Mouse (Mus musculus) layer of hippocampus, adult 9-11 months (tissue): ENCODE measurements around the gene Atp2b4.
A peak's percentile ranks its signal among the peaks of the same experiment; 100 is the strongest.

ENCODE experiments used
- DNase-seq: peaks from one replicate; pipeline ENCODE4 v3.0.0; 2022

The Atp2b4 gene

DNA sequence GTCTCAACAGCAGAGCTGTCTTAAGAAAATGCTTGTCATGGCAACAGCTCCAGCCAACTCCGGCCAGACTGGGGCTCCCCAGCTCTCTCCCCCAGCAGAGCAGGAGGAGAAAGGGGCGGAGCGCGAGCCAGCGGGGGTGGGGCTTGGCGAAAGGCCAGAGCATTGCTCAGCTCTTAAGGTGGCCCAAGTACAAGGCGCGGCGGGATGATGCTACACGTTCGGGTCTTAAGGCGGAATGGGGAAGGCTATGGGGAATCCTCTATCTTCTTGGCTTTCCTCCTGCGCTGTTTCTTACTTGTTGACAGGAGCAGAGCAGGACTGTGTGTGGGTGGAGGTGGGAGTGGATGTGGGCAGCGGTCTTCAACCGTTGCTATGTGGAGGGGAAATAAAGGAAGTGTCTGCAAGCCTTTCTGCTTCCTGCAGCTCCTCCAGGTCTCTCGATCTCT is at the start of gene Atp2b4:
Atp2b4 (minus strand) TSS at position 94 of the 446 bp plus-strand sequence.
- DNase-seq: peak; percentile 92

- no peak for DNase-seq
These were observed 43.9 kb upstream of the Atp2b4 start for GRCm38 (mm10) chr1:133844734-133845133.

DNA sequence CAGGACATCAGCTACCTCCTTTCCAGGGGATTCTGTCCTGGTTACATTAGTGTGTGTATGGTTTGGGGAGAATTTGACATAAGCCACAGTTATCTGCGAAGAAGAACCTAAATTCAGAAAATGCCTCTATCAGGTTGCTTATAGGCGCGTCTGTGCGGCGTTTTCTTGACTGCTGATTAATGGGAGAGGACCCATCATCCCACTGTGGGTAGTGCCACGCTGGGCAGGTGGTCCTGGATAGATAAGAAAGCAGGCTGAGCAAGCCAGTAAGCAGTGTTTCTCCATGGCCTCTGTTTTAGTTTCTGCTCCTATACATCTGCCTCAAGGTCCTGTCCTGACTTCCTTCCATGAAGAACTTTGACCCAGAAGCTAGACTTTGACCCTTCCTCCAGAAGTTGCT is 43.1 kb upstream of the Atp2b4 start:
- no peak for DNase-seq

DNA sequence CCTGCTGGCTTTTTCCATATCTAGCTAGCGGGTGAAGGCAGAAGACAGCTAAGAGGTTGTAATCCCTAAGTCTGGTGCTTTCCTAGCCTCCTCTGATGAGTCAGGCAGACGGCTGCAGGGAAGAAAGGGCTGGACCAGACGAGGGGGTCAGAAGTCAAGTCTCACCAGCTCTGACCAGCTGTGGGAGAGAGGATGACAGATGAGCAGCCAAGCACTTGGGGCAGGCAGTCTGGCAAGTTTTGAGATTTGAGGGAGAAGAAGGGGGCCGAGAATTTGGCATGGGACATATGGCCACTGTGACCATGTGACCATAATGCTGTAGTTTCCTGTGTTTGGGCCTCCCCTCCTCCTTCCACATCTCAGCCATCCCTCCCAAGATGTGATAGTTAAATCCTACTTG is 42.5 kb upstream of the Atp2b4 start:
- no peak for DNase-seq

GRCm38 (mm10) chr1:133842074-133842725 is 41.4 kb upstream of the Atp2b4 start:
- DNase-seq: peak; percentile 82

GRCm38 (mm10) chr1:133841171-133841926 is 40.5 kb upstream of the Atp2b4 start:
- no peak for DNase-seq

DNA sequence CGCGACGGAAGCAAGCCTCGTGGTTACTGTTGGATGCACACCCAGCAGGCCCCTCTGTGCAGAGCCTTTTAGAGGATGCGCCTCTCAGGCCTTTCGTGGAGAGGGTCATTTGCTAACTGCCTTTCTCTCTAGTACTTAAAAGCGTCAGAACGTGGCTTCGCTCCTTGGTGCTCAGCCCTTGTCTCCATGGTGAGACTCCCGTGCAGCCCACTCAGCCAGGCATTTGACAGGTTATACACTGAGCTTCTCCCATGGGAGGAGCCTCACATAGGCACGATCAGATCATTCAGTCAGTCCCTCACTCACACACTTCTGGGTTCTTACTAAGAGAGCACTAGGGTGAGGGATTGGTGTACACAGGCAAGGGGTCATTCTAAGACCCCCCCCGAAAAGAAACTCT is 39.7 kb upstream of the Atp2b4 start:
- no peak for DNase-seq

- peak; percentile 16 for DNase-seq
These were observed 33.5 kb upstream of the Atp2b4 start for GRCm38 (mm10) chr1:133834309-133834708.

- no peak for DNase-seq
These were observed 31.9 kb upstream of the Atp2b4 start for GRCm38 (mm10) chr1:133832781-133833180.

- no peak for DNase-seq
These were observed 25.4 kb upstream of the Atp2b4 start for GRCm38 (mm10) chr1:133826193-133826592.

GRCm38 (mm10) chr1:133825543-133825942 is 24.7 kb upstream of the Atp2b4 start:
- DNase-seq: no peak

DNA sequence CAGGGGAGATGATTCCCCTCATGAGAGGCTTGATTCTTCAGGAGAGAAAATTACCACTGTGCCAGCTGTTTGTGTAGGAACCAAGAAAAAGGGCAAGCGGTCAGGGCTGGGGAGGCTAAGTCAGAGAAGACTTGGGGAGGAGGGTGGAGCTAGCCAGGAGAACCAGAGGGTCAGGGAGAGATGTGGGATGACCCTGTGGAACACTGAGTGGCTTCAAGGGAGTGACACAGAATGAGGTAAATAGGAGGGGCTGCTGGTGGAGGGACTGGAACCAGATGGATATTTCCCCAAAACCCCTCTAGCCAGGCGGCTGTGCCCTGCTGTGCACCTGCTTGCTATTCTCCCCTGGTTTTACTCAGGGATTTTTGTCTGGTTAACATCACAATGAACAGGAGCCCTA is 24.3 kb upstream of the Atp2b4 start:
- no peak for DNase-seq

DNA sequence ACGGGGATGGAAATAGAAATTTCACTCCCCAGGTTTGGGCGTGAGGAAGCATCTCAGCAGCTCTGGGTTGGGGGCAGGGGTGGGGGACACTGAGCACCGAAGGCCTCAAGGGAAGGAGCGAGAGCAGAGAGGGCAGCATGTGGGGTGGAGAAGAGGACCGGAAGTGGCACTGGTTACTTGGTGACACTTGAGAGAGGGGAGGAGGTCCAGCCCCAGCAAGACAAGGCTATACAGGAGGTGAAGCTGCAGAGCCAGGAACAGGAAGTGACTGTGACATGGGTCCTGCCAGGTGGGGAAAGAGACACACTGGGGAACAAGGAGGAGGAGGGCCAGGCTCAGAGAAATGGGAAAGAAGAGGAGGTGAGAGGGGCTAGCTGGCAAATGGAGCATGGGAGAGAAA is 20.3 kb upstream of the Atp2b4 start:
- no peak for DNase-seq

GRCm38 (mm10) chr1:133820100-133820499 is 19.3 kb upstream of the Atp2b4 start:
- no peak for DNase-seq

DNA sequence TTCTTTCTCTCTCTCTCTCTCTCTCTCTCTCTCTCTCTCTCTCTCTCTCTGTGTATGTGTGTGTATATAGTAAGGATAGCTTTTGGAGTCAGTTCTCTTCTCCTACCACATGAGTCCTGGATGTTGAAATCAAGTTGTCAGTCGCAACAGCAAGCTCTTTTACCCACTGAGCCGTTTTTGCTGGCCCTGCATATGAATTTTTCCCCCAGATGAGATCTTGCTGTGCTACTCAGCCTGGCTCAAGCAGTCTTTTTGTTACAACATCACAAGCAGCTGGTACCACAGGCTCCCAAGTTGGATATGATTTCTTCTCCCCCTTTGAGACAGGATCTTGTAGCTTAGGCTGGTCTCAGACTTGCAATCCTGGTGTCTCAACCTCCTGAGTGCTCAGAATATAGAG is 17.7 kb upstream of the Atp2b4 start:
- DNase-seq: no peak

GRCm38 (mm10) chr1:133815747-133816491 is 15.1 kb upstream of the Atp2b4 start:
- DNase-seq: no peak

GRCm38 (mm10) chr1:133809376-133809775 is 8.5 kb upstream of the Atp2b4 start:
- no peak for DNase-seq

DNA sequence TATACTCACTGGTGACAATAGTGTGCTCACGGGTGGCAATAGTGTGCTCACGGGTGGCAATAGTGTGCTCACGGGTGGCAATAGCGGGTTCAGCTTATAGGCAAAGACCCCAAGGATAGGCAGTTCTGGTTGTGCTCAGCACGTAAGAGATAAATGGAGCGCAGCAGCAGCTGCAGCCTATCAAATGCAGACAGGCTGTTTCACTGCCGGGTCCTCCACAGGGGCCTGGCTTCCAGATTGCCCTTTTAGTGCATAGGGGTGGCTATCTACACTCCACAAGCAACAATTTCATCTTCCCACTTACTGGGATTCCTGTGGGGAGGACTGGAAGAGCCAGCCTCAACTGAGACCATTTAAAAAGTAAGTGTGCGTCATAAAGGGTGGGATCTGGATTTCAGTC is 7.2 kb upstream of the Atp2b4 start:
- no peak for DNase-seq

- no peak for DNase-seq
These were observed 902 bp upstream of the Atp2b4 start for GRCm38 (mm10) chr1:133801743-133802142.

GRCm38 (mm10) chr1:133800512-133800911 is 329 bp downstream of the Atp2b4 start:
- no peak for DNase-seq

DNA sequence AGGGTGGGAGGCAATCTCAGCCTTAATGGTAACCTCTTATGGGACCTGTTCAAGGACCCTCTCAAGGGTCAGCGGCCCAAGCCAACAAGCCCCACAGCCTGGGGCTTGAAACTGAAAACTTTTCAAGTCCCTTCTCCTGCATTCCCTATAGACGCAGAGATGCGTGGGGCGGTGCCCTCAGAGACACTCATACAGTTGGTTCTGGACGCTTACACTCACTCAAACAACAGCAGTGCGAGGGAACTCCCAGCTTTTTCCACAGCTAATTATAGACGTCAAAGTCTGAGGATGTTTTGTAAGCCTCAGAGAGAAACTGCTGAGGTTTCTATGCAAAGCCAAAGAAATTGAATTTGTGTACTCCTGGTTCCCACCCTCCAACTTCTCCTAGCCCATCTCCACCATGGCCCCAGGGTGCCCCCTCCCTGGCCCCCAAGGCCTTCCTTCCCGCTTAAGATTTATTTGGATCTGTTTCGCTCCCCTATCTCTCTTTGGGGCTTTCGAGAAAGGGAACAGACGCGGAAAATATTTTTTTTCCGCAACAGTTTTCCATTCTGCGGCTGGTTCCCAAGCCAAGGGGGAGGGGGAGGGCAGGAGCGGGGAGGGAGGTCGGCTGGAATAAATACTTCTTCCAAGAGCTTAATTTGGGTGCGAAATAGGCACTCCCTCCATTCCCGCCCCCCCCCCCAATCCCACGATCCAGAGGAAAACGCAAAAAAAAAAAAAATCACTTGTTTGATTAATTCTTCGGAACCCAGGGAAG is 975 bp downstream of the Atp2b4 start:
- DNase-seq: no peak

- DNase-seq: no peak
These were observed 1.9 kb downstream of the Atp2b4 start for GRCm38 (mm10) chr1:133798821-133799415.
